Mouse (Mus musculus): ENCODE results near the gene F11r.

GRCm38 (mm10) chr1:171402991-171403390 is 34.3 kb upstream of the F11r start:
- no peak for TF ChIP-seq CTCF (IDR thresholded peaks at IDR 0.05; ENCODE audit: low read depth, low read length)
- TF ChIP-seq POLR2A (IDR thresholded peaks at IDR 0.05; ENCODE audit: extremely low read depth, insufficient read depth, low read length): no peak

Data from liver, adult 2 months (tissue).